Mouse (Mus musculus) small intestine, adult 2 months (tissue): ENCODE measurements around the gene Akap6. TPM values are rescaled to one million over a fixed set of nuclear protein-coding genes. Genes with fewer than 3 reads are reported as not detected.

Experiments used
- H3K27ac ChIP-seq: fragments of 200-500 bp; 2 replicates; pipeline ENCODE4 v1.5.1; 2012; ENCODE audit warnings: low read depth, low read length, control low read depth, inconsistent platforms; ENCODE audit not compliant: insufficient read depth
- H3K27me3 ChIP-seq: fragments of 200-500 bp; 2 replicates; pipeline ENCODE4 v1.6.1; 2012; ENCODE audit warnings: mild to moderate bottlenecking, moderate library complexity, low read length, inconsistent platforms; ENCODE audit not compliant: control insufficient read depth, insufficient read depth
- H3K36me3 ChIP-seq: fragments of 200-500 bp; 2 replicates; pipeline ENCODE4 v1.6.1; 2012; ENCODE audit warnings: mild to moderate bottlenecking, low read length, control low read depth, inconsistent platforms; ENCODE audit not compliant: control insufficient read depth, insufficient read depth
- H3K4me1 ChIP-seq: fragments of 200-500 bp; 2 replicates; pipeline ENCODE4 v1.6.1; 2012; ENCODE audit warnings: low read length, inconsistent platforms, mixed read lengths; ENCODE audit not compliant: control insufficient read depth, insufficient read depth, insufficient read length
- H3K4me3 ChIP-seq: fragments of 200-500 bp; 2 replicates; pipeline ENCODE4 v1.5.1; 2012; ENCODE audit warnings: low read depth, mild to moderate bottlenecking, control low read depth, inconsistent platforms, low read length, moderate library complexity
- CTCF ChIP-seq: fragments of 200-500 bp; IDR thresholded peaks from 2 replicates; pipeline ENCODE4 v1.5.1; 2012; ENCODE audit warnings: low read depth, mild to moderate bottlenecking, control low read depth, inconsistent platforms, low read length, moderate library complexity, mixed read lengths; ENCODE audit not compliant: insufficient replicate concordance, insufficient read length; ENCODE audit errors: extremely low read depth
- POLR2A ChIP-seq: fragments of 200-500 bp; IDR thresholded peaks from 2 replicates; pipeline ENCODE4 v1.6.1; 2012; ENCODE audit warnings: low read depth, mild to moderate bottlenecking, control low read depth, inconsistent platforms, low read length, moderate library complexity
- WGBS: fragments of 180-500 bp; shearing (Covaris S2); methylation state at CpG from one replicate; pipeline ENCODE4 v1.1.7; 2018; 5-methylcytosine and 5-hydroxymethylcytosine counted together
- polyA plus RNA-seq: library from polyadenylated mRNA; depleted of rRNA; stranded (reverse); fragments of >200 nt; gene quantifications from 2 replicates; pipeline ENCODE4 v1.2.3, GENCODE M21; 2012

The Akap6 gene
- polyA plus RNA-seq, 1 experiment = 0.23 TPM

DNA sequence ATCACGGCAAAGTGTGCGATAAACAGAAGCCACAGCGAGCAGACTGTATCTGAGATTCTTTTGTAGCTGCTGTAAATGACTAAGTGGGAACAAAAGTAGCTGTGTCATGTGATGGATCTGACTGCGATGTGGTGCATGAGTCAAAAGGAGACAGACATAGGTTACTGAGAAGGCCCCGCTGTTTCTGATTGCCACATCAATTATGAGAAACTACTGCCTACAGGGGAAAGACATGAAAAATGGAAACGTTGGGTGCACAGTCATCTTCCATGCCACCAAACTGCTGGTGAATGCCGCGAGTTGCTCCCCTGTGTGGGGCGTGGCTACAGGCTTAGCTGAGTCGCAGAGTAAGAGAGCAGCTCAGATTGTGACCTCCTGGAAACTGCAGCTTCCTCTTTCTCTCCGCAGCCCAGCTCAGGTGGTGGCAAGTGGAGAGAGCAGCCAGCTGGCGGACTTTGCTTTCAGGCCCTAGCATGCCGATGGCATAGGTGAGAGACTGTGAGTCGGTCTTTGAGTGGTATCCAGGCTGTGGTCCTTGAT, 83.8 kb downstream of the Akap6 start:
- Histone ChIP-seq H3K4me1 (no peaks in the 10 kb centered on the region), H3K27me3 (no peaks in the 10 kb centered on the region), H3K4me3 (peak overlapping the region; percentile 12; the same call in 1 of the 2 replicates), H3K36me3 (no peaks in the 10 kb centered on the region), H3K27ac (no peak overlapping the region)
- WGBS = 9% methylated on average over 14 of the region's 14 CpGs
- TF ChIP-seq CTCF (no peak), POLR2A (no peak)

- Histone ChIP-seq H3K36me3 (no peaks in the 10 kb centered on the region), H3K27ac (no peak overlapping the region), H3K4me3 (no peak overlapping the region), H3K27me3 (no peaks in the 10 kb centered on the region), H3K4me1 (no peaks in the 10 kb centered on the region)
- TF ChIP-seq CTCF (no peak), POLR2A (no peak)
Measured at GRCm38 (mm10) chr12:52785217-52785616, 86.0 kb downstream of the Akap6 start.

DNA sequence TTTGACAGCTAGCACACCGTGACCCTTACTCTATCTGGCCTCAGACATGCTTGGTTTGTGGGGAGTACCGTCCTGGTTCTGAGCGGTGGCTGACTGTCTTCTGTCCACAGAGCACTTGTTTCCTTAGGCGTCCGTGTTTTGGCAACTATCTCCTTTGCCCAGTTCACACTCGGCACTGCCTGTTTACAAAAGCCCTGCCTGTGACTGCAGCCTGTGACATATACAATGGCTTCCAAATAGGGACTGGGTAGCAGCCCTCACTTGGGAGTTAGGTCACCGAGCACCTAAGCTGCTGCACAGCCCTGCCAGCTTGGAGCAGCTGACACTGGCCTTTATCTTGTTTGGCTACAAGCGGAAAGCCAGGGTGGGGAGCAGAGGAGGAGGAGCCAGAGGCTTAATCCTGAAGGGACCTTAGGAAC, 91.2 kb downstream of the Akap6 start:
- Histone ChIP-seq H3K36me3 (no peaks in the 10 kb centered on the region), H3K27ac (peak overlapping the region; percentile 57), H3K27me3 (no peaks in the 10 kb centered on the region), H3K4me1 (no peaks in the 10 kb centered on the region), H3K4me3 (no peak overlapping the region)
- WGBS = 13% methylated on average over 8 of the region's 8 CpGs
- TF ChIP-seq CTCF (no peak), POLR2A (no peak)

DNA sequence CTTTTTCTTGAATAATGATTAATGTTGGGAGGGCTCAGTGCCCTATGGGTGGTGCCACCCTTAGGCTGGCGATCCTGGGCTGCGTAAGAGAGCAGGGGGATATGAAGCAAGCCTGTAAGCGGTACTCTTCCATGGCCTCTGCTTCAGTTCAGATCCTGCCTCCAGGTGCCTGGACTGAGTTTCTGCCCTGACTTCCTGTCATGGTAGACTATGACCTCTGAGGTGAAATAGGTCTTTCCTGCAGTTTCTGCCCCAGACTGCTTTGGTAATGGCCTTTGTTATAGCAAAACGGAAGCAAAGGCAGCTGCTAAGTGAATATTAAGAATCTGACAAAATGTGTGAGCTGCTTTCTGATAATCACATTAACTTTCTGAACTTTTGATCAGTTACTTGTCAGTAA, 94.9 kb downstream of the Akap6 start:
- 88% methylated on average over 4 of the region's 4 CpGs for WGBS
- Histone ChIP-seq H3K27ac (no peak overlapping the region), H3K4me3 (no peak overlapping the region), H3K27me3 (no peaks in the 10 kb centered on the region), H3K36me3 (no peaks in the 10 kb centered on the region), H3K4me1 (no peaks in the 10 kb centered on the region)
- TF ChIP-seq POLR2A (no peak), CTCF (no peak)

DNA sequence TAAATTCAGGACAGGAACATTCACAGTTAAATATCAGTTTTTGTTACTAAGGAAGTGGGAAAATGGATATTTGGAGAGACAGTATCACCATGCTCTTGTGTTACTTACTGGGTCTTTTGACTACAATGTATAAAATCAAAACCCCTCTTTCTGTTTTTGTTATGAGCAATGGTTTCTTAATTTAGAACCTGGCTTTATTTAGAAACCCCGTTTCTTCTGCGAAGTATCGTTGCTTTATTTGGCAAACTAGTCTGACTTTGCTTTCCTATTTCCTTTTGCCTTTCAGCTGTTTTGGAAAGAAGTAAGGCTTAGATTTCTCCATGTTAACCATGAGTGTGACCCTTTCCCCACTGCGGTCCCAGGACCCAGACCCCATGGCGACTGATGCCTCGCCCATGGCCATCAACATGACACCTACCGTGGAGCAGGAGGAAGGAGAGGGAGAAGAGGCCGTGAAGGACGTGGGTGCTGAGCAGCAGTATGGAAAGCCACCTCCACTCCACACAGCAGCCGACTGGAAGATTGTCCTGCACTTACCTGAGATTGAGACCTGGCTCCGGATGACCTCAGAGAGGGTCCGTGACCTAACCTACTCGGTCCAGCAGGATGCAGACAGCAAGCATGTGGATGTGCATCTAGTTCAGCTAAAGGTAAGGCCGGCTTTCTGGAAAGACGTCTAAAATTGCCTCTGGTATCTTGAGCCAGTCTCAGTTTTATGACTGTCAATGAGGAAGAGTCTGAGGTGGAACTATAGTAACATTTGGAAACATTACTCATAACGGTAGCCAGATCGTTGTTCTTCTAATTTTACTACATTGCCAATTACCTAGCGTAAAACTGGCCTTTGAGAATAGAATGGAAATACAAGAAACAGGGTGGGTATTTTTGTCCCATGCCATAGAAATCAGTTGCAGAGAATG, 96.6 kb downstream of the Akap6 start:
- no peaks in the 10 kb centered on the region for H3K4me1 ChIP-seq
- TF ChIP-seq CTCF = no peak
- TF ChIP-seq POLR2A = no peak
- WGBS = 73% methylated on average over 18 of the region's 18 CpGs
- no peaks in the 10 kb centered on the region for H3K36me3 ChIP-seq
- no peaks in the 10 kb centered on the region for H3K27me3 ChIP-seq
- no peak overlapping the region for H3K4me3 ChIP-seq
- H3K27ac ChIP-seq = no peak overlapping the region

DNA sequence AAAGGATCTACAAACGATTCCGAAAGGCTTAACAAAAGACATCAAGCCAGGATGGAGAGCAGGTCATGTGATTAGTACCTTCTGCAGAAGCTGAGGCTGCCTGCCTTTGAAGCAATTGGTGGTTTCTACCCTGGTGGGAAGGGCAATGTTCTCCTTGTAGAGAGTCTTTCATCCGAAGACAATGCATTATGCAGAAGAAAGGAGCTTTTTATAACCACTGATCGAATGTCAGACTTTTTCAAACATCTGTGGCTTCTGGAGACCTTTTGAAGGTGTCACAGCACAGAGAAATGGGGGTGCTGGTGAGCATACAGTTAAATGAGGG, 97.2 kb downstream of the Akap6 start:
- Histone ChIP-seq H3K27me3 (no peaks in the 10 kb centered on the region), H3K4me1 (no peaks in the 10 kb centered on the region), H3K36me3 (no peaks in the 10 kb centered on the region), H3K4me3 (no peak overlapping the region), H3K27ac (no peak overlapping the region)
- 70% methylated on average over 4 of the region's 4 CpGs for WGBS
- no peak for TF ChIP-seq CTCF
- TF ChIP-seq POLR2A = no peak

DNA sequence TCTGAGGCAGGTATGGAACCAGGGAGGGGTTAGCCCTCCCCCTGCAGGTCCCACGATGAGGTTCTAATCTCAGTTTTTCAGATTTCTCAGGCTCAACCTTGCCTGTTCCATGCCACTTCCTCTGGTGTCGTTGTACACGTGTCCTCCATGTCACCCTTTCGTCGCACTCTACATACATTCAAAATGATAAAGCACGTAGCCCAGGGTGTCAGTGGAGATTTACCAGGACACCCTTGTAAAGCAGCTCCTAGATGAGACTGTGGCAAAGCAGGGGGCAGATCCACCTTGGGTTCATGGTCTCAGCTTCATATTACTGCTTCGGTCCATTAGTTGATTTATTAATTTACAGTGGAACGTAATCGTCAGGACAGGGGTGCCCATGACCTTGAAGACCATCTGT, 100.5 kb downstream of the Akap6 start:
- no peaks in the 10 kb centered on the region for H3K4me1 ChIP-seq
- no peaks in the 10 kb centered on the region for H3K36me3 ChIP-seq
- H3K27ac ChIP-seq = no peak overlapping the region
- WGBS = 85% methylated on average over 9 of the region's 9 CpGs
- H3K4me3 ChIP-seq = no peak overlapping the region
- no peaks in the 10 kb centered on the region for H3K27me3 ChIP-seq
- no peak for TF ChIP-seq CTCF
- no peak for TF ChIP-seq POLR2A

- Histone ChIP-seq H3K4me1 (no peaks in the 10 kb centered on the region), H3K36me3 (no peaks in the 10 kb centered on the region), H3K27ac (no peak overlapping the region), H3K27me3 (no peaks in the 10 kb centered on the region), H3K4me3 (no peak overlapping the region)
- 70% methylated on average over 3 of the region's 3 CpGs for WGBS
- TF ChIP-seq POLR2A (no peak), CTCF (no peak)
Measured at GRCm38 (mm10) chr12:52806273-52806672, 107.1 kb downstream of the Akap6 start.
